Mouse (Mus musculus) telencephalon, adult 2 months (tissue): Measurements from ENCODE around the gene Vwa2.

ENCODE experiments used
- DNase-seq: peaks from one replicate; pipeline ENCODE4 v3.0.0-alpha.2; 2011; ENCODE audit warnings: low read depth, low spot score

Gene Vwa2

DNA sequence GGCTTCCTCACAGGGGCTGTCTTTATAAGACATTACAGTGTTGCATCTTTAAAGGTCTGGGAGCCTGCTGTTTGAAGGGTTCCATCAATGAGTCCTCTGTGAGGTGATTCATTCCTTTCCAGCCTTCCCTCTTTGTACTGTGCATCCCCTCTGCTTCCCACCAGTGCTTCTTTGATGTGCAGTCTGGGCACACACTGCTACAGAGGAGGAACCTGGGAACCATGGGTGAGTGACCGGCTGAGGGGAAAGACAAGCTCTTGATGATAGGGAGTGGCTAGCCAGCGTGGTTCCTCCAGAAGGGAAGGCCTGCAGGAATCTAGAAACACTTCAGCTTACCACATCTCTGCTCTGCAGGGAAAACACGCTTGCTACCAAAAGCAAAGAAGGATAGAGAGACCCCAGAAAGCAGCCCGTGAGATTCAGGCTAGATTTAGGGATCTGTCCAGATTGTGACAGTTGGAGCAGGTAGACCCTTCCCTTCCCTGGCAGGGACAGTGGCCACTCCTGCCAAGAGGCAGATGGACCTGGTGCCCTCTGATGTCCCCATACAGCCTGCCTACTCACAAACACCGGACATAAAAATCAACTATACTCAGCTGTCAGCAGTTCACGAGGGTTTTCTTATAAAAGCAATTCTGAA, 74.0 kb downstream of the Vwa2 start:
- DNase-seq = no peak

DNA sequence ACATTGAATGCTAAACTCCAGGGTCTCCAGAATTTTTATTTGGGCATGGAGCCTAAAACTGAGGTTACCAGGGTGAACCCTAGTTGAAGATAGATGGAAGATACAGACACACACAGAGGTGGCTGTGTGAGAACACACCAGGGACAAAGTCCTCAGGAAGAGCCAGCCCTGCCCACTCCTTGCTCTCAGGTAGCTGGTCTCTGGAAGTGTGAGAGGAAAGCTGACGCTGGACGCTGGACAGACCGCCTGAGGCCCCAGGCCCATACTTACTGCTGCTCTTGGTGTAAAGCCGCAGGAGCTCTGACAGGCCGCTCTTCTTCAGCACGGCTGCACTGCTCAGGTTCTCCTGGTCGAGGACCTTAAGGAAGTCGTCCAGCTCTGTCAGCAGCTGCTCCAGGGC, 75.8 kb downstream of the Vwa2 start:
- DNase-seq = no peak

DNA sequence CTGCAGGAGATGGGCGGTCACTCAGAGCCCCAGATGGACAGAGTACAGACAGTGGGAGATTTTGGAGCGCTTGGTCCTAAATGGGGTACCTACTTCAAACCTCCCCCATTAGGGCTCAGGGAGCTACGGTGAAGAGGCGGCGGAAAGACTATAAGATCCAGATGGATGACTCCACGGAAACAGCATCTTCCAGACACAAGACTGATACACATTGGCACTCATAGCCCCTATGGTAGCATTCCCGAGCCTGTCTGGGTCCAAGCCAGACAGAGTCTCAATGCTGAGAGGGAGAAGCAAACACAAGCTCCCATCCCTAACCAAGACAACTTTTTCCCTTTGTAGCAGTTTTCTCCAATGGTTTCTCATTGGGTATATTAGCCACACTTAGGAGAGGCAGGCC, 76.8 kb downstream of the Vwa2 start:
- no peak for DNase-seq

DNA sequence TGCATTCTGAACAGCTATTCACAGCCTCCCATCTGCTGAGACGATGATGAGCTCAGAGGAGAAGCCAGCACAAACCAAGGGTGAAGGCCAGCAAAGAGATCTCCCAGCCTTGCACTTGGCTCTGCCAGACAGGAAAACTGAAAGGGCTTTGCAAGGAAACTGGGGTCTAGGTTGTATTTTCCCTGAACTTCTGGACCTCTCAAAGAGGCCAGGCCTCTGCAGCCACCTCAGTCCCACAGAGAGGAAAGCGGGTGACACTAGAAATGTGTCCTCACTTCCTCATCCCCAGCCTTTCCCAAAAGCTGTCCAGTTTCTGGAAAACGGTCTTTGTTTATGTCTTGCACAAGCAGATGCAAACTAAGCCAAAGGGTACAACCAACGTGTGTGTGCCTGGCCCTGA, 79.8 kb downstream of the Vwa2 start:
- DNase-seq = no peak

DNA sequence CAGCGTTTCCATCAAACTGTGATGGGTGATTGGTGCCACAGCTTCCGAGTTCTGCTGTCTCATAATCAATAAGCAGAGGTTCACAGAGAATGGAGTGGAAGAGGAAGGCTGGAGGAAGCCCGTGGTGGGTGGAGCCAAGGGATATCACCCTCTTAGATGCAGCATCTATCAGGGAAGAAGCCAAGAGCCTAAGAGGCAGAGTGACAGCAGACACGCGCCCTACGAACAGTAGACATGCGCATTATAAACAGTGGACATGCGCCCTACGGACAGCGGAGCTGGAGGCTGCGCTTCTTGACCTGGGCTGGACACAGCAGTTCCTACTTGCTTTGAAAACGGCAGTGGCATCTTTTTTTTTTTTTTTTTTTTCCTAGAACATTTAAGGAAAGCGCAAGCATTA, 80.8 kb downstream of the Vwa2 start:
- no peak for DNase-seq

DNA sequence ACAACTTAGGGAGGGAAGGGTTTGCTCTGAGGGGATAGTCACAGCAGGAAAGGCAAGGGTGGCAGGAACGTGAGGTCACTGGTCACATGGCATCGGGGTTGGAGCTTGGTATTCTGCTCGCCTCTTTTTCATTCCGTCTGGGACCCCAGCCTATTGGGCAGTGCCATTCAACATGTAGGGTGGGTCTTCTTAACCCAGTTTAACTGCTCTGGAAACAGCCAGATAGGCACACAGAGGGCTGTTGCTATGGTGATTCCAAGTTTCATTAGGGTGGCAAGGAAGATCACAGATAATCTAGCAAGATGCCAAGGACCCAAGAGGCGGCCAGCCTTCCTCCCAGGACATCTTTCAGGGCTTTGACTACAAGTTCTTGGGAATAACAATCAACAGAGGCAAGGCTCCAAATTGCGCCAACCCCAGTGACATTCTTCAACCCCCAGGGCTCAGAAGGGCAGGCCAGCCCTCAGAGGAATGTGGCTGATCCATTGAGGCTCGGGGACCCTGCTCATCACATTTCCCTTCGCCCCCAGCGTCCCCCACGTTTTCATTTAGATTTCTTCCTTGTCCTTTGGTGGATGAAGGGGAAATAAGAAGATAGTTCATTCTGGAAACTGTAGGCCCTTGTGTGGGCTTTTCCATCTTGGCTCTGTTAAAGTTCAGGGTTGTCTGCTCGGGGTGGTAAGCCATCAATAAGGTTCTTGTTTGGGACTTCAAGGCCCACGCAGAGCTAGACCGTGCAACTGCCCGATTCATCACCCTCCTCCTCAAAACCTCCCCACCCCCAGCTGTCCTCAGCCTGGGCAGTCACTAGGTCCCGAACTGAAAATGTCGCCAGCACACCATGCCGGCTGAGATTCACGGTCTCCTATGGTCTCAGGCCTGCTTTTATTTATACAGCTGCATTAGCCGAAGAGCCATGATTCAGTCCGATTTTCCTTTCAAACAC, 81.8 kb downstream of the Vwa2 start:
- no peak for DNase-seq

DNA sequence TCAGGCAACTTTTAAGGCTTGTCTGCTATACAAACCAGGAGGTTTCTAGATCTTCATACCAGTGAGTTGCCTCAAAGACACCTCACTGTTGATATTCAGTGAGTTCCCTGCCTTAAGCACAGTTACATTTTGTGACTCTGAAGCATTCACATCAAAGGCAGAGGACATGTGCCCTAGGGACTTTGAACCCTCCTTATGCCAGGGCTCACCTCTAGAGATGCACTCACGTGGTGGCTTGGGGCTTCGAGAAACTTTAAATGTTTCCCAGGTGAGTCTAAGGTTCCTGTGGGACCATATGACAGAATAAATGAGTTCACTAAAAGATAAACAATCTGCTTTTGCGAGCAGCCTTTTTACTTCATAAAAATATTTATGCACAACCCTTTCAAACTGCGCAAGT, 84.0 kb downstream of the Vwa2 start:
- no peak for DNase-seq

DNA sequence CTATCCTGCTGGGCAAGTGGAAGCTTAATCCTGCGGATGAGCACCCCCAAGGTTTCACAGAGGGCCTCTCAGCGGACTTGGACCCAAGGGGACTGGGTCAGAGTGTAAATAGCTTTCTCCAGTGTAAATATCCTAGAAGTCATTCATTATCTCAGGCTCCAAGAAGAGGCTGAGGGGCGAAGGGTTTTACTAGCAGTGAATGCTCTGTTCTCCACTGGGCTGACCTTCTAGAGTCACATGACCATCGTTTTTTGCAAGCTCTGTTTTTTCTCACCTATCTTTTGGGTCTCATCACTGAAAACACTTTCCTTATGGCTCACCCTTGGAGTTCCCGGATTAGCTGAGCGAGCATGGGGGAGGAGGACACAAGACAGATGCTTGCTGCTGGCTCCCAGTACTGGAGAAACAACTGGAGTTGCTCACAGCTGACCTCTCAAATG, 84.6 kb downstream of the Vwa2 start:
- no peak for DNase-seq

DNA sequence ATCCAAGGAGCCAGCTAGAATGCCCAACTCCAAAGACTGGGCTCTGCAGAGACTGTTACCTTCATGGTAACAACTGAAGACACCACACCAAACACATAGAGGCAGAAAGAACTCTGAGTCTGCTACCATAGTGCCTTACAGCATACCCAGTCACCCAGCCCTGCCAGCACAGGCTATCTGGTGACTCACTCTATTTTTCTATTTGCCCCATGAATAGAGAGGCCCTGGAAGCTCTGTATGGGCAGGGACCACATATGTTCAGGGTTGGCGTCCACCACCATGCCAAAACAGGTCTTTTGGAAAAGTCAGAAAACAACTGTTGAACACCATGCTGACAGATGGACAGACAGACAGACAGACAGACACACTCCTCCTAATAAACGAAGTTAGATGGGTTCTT, 85.0 kb downstream of the Vwa2 start:
- no peak for DNase-seq

DNA sequence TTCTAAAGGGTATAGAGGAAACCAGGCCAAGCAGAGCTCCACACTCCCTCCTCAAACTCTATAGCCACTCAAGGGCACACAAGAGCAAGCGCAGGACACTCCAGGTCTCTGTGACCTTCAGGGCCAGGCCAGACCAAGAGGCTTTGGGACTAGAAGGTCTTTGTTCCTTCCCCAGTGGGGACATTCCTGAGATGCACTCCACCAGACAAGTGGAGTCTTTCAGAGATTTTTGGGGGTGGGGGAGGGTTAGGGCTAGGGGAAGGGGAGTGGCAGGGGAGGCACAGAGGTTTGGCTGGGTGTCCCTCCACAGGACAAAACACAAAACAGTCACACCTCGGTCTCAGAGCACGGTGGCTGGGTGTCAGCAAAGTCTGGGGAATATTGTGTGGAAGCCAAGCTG, 85.6 kb downstream of the Vwa2 start:
- DNase-seq = no peak
